Mouse (Mus musculus): ENCODE measurements around the gene Macf1.
"Not testable (repeated sequence)": the region's sequence is repeated elsewhere in the genome, so short reads cannot be mapped to it uniquely, and the experiment has no call there.

The Macf1 gene

GRCm38 (mm10) chr4:123635428-123635827 lies 48.7 kb downstream of the Macf1 start:
- ATAC-seq (ENCODE audit: low TSS enrichment) = peak; percentile 70; the same call in 1 of the 2 replicates

- no peak for ATAC-seq (ENCODE audit: low TSS enrichment)
Observed at GRCm38 (mm10) chr4:123634436-123634835, 49.7 kb downstream of the Macf1 start.

- ATAC-seq (ENCODE audit: low TSS enrichment) = no peak
Observed at GRCm38 (mm10) chr4:123633874-123634273, 50.3 kb downstream of the Macf1 start.

DNA sequence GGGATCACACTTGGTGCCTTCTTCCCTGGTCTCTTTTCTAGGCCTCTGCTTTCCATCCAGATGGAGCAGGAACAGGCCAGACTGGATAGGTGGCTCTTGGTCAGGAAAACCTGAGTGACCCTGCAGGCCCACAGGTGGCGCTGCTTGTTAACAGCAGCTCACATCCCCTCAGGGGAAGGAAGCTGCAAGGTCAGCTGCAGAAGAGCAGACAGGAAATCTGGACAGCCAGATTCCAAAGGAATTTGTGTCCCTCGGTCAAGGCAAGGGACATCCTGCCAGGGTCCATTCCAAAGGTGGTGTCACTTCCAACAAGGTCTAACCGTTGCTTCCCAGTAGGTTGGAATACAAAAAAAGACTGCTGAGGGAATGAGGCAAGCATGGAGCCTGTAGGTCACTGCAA lies 50.8 kb downstream of the Macf1 start:
- ATAC-seq (ENCODE audit: low TSS enrichment) = no peak

DNA sequence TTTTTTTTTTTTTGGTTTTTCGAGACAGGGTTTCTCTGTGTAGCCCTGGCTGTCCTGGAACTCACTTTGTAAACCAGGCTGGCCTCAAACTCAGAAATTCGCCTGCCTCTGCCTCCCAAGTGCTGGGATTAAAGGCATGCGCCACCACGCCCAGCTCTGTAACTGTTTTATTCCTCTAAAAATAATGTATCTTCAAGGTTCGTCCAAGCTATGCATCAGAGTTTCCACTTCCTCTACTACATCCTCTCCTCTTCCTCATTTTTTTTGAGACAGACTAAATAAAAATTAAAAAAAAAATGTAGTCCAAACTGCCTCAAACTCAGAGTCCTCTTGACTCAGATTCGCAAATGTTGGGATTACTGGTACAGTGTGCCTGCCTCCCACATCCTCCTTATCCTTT lies 52.0 kb downstream of the Macf1 start:
- ATAC-seq (ENCODE audit: low TSS enrichment) = not testable (repeated sequence)

DNA sequence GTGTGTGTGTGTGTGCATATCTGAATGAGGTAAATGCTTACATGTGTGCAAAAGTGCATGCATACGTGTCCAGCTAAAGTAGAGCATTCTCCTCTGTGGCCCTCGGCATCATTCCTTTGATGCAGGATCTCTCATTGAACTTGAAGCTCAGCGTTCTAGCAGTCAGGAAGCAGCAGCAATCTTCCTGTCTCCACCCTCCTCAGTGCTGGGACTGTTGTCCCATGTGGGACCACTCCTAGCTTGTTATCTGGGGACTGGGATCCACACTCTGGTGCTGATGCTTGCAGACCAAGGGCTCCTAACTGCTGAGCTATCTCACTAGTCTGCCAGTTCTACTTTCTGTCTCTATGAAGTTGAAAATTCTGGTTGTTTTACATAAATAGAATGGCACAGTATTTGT lies 52.5 kb downstream of the Macf1 start:
- ATAC-seq (ENCODE audit: low TSS enrichment) = no peak

- ATAC-seq (ENCODE audit: low TSS enrichment) = peak; percentile 70; the same call in 1 of the 2 replicates
Observed at GRCm38 (mm10) chr4:123627683-123628082, 56.5 kb downstream of the Macf1 start.

DNA sequence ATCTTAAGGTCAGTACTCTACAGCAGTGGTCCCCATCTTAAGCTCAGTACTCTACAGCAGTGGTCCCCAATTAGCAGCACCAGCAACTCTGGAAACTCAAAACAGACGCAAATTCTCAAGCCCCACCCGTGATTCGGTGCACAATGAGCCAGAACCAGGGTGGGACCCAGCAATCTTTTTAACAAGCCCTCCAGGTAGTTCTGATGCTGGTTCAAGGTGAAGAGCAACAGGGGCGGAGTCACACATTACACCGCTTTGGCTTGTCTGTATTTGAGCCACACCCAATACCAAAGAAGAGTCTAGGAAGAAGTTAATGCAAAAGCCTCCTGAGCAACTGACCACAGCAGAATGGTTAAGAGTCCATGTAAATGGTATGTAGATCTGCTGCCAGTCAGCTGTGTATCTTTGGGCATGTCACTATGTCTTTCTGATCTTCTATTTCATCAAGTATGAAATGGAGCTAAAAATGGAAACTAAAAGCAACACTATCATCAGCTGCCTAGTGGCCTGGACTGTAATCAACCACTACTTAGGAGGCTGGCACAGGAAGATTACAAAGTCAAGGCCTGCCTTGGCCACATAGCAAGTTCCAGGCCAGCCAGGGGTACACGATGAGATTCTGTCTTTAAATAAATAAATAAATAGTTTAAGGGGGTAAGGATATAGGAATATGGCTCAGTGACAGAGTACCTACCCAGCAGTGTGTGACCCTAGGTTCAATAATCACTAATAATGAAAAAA lies 58.7 kb downstream of the Macf1 start:
- no peak for ATAC-seq (ENCODE audit: low TSS enrichment)

GRCm38 (mm10) chr4:123624438-123624837 lies 59.7 kb downstream of the Macf1 start:
- no peak for ATAC-seq (ENCODE audit: low TSS enrichment)

DNA sequence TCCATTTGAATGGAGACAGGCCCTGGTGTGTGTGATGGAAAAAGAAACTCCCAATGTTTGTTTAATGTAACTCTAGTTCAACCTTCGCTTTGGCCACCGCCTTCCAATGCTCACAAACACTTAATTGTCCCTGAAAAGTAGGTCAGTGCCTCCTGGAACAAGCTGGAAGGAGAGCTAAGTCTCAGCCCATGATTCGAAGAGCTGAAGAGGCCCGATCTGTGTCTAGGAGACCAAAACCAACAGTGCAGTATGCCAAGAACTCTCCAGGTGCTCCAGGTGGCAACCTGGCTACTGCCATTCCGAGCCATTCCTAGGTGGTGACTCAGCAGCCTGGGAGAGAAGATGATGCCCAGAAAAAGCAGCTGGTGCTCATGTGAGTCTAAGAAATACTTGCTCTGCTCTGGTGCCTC lies 60.4 kb downstream of the Macf1 start:
- ATAC-seq (ENCODE audit: low TSS enrichment) = no peak

DNA sequence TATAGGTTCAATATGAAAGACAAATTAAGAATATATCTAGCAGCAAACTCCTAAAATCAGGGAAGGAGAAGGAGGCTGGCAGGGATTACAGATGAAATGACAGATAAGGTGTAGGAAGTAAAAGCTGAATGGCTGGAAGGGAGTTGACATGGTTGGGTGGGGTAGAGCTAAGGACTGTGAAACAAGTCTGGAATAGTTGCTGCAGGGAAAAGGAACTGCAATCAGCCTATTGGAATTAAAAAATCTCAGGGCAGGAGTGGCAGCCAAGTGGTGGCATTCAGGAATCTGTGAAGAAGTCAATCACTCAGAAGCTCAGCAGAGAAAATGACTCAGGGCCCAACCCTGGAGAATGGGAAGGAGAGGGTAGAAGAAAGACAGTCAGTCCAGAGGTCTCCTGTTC lies 62.4 kb downstream of the Macf1 start:
- ATAC-seq (ENCODE audit: low TSS enrichment) = no peak

GRCm38 (mm10) chr4:123617727-123618389 lies 66.3 kb downstream of the Macf1 start:
- ATAC-seq (ENCODE audit: low TSS enrichment) = no peak

DNA sequence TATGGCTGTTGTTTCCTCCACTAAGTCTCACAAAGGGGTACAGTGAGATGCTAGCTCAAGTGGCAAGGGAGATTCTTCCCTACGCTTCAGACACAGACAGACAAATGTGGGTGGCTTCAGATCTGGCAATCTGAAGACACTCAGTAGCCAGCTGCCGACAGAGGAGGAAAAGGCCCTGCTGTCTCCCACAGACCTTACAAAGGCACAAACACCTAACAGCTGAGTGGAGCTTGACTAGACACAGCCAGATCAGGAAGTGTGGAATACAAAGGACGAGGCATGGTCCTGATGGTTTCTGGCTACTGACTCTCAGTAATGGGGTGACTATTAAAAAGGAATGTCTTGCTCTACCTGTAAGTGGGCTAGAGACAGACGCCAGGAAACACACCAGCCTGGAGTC lies 67.2 kb downstream of the Macf1 start:
- ATAC-seq (ENCODE audit: low TSS enrichment) = peak; percentile 85

DNA sequence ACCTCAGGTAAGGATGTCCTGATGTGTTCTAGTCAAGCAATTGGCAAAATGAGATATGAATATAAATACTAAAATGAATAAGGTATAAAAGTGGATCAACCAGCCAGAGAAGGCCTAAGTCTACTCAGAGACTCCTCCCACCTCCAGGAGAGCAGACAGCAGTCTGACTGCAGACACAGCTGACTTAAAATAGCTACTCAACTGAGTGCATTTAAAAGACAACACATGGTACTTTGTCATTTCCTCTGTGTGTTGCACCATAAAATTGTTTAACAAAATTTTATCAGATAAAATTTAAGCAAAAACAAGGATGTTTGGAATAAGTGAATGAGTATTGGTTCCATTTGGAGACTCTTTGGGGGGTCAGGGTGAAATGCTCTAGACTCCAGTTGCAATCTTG lies 67.7 kb downstream of the Macf1 start:
- peak; percentile 68 for ATAC-seq (ENCODE audit: low TSS enrichment)

DNA sequence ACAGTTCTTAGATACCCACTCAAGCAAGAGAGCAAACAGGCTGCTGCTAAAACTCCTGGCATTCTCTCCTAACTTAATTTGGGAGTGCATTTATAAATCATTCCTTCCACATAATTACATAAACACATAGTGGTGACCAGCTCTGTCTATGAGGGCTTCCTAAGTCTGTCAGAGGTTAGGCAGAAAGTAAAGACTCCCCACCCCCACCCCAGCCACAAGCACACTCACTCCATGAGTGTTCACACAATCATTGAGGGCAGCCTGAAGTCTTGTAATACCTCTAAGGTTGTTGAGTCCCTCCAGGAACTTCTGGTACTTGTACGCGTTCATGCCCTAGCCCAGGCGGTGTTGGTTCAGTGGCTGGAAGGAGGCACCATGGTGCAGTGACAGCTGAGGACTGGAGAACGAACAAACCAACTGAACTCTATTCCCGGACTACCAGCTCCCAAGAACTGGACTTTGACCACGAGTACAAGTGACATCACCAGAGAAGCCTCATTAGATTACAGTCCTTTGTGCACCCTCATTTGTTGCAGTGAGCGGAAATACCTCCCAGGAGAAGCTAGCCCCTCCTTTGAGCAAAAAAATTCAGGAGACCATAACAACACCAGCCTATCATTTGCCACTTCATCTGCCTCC lies 70.7 kb downstream of the Macf1 start:
- no peak for ATAC-seq (ENCODE audit: low TSS enrichment)

DNA sequence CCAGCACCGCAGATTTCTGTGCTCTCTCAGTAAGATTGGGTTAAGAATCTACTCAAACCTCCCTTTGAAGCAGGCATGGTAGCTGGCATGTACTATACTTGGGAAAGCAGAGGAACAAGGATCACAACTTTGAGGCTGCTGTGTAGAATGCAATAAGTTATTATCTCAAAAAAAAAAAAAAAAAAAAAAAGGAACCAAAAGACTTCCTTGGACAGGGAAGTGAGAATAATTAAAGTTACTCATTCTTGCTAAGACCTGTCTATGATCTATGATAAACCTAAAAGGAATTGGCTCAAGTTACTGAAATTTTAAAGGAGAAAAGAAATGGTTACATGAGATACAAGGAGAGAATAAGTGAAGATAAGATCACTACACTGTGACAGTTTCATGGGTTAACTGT lies 72.2 kb downstream of the Macf1 start:
- no peak for ATAC-seq (ENCODE audit: low TSS enrichment)

DNA sequence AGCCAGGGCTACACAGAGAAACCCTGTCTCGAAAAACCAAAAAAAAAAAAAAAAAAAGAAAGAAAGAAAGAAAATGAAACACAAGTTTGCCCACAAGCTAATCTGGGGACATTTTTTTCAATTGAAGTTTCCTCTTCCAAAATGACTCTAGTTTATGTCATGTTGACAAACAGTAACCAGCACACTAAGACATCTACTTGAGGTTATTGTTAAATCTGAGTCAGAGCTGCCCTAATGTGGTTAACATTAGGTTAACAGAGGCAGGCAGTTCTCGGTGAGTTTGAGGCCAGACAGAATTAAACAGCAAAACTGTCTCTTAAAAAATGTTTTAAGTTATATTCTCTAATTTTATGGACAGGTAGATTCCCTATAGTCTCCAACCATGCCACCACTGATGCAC lies 72.9 kb downstream of the Macf1 start:
- ATAC-seq (ENCODE audit: low TSS enrichment) = no peak

- no peak for ATAC-seq (ENCODE audit: low TSS enrichment)
Observed at GRCm38 (mm10) chr4:123607174-123607573, 77.0 kb downstream of the Macf1 start.

- ATAC-seq (ENCODE audit: low TSS enrichment) = no peak
Observed at GRCm38 (mm10) chr4:123605948-123606347, 78.2 kb downstream of the Macf1 start.

- ATAC-seq (ENCODE audit: low TSS enrichment) = no peak
Observed at GRCm38 (mm10) chr4:123605309-123605708, 78.9 kb downstream of the Macf1 start.

DNA sequence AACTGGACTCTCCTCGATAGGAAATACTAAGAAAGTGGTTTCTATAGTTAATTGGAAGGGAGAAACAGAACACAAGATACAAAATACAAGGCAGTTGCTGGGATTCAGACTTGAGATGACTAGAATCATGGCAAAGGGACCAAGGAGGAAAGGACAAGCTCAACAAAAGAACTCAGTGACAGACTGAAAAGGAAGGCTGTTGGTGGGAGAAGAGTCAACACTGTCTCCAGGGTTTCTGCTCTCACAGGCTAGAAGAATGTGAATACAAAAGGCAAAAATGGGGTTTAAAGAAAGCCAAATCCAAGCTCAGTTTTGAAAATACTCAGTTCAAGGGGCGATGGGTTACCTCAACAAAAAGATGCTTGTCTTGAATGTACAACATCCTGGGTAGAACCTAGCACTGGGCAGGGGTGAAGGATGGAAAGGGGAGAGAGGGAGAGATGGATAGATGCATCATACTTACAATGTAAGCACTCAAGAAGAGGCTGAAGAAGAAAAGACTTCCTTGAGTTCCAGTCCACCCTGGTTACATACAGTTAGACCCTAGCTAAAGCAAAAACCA lies 81.4 kb downstream of the Macf1 start:
- ATAC-seq (ENCODE audit: low TSS enrichment) = no peak

GRCm38 (mm10) chr4:123601036-123601435 lies 83.1 kb downstream of the Macf1 start:
- ATAC-seq (ENCODE audit: low TSS enrichment) = peak; percentile 68

Data from frontal cortex, adult (tissue).